Mouse (Mus musculus) thymus, postnatal 4 days (tissue): ENCODE results near the gene Cacna1s.

Experiments used
- DNase-seq: peaks from one replicate; pipeline ENCODE4 v3.0.0; 2021

The Cacna1s gene

GRCm38 (mm10) chr1:136055771-136056170, 3.2 kb downstream of the Cacna1s start:
- DNase-seq: no peak

GRCm38 (mm10) chr1:136058594-136058993, 6.0 kb downstream of the Cacna1s start:
- DNase-seq: no peak

- peak; percentile 85 for DNase-seq
These were observed 8.7 kb downstream of the Cacna1s start for GRCm38 (mm10) chr1:136061041-136061789.

GRCm38 (mm10) chr1:136061790-136062141, 9.2 kb downstream of the Cacna1s start:
- no peak for DNase-seq

GRCm38 (mm10) chr1:136063991-136064390, 11.4 kb downstream of the Cacna1s start:
- no peak for DNase-seq

- DNase-seq: no peak
These were observed 14.1 kb downstream of the Cacna1s start for GRCm38 (mm10) chr1:136066621-136067020.

GRCm38 (mm10) chr1:136067579-136067978, 15.0 kb downstream of the Cacna1s start:
- DNase-seq: no peak

GRCm38 (mm10) chr1:136076086-136076485, 23.5 kb downstream of the Cacna1s start:
- DNase-seq: peak; percentile 60

- DNase-seq: no peak
These were observed 25.1 kb downstream of the Cacna1s start for GRCm38 (mm10) chr1:136077656-136078055.

- no peak for DNase-seq
These were observed 28.6 kb downstream of the Cacna1s start for GRCm38 (mm10) chr1:136081161-136081560.

- no peak for DNase-seq
These were observed 33.6 kb downstream of the Cacna1s start for GRCm38 (mm10) chr1:136085988-136086685.

- DNase-seq: no peak
These were observed 37.0 kb downstream of the Cacna1s start for GRCm38 (mm10) chr1:136089368-136090165.

- no peak for DNase-seq
These were observed 41.2 kb downstream of the Cacna1s start for GRCm38 (mm10) chr1:136093726-136094125.

GRCm38 (mm10) chr1:136094807-136095206, 42.3 kb downstream of the Cacna1s start:
- no peak for DNase-seq

GRCm38 (mm10) chr1:136102094-136102493, 49.5 kb downstream of the Cacna1s start:
- DNase-seq: no peak

- no peak for DNase-seq
These were observed 50.0 kb downstream of the Cacna1s start for GRCm38 (mm10) chr1:136102551-136102950.

GRCm38 (mm10) chr1:136102981-136103380, 50.4 kb downstream of the Cacna1s start:
- DNase-seq: no peak

- DNase-seq: no peak
These were observed 51.1 kb downstream of the Cacna1s start for GRCm38 (mm10) chr1:136103696-136104095.

- no peak for DNase-seq
These were observed 52.2 kb downstream of the Cacna1s start for GRCm38 (mm10) chr1:136104741-136105140.

GRCm38 (mm10) chr1:136109464-136109863, 56.9 kb downstream of the Cacna1s start:
- no peak for DNase-seq

- DNase-seq: peak; percentile 93
These were observed 63.6 kb downstream of the Cacna1s start for GRCm38 (mm10) chr1:136116183-136116582.

- DNase-seq: no peak
These were observed 64.5 kb downstream of the Cacna1s start for GRCm38 (mm10) chr1:136117069-136117468.

- peak; percentile 69 for DNase-seq
These were observed 66.3 kb downstream of the Cacna1s start for GRCm38 (mm10) chr1:136118875-136119274.
